Mouse (Mus musculus): ENCODE data around the gene Tcp11.

Tcp11 gene

GRCm38 (mm10) chr17:28036813-28037756 is 43.4 kb downstream of the Tcp11 start:
- DNase-seq (ENCODE audit: low read depth) = no peak

- no peak for DNase-seq (ENCODE audit: low read depth)
Observed at GRCm38 (mm10) chr17:28034986-28035385, 45.5 kb downstream of the Tcp11 start.

- no peak for DNase-seq (ENCODE audit: low read depth)
Observed at GRCm38 (mm10) chr17:28033046-28033580, 47.3 kb downstream of the Tcp11 start.

GRCm38 (mm10) chr17:28032219-28032618 is 48.2 kb downstream of the Tcp11 start:
- no peak for DNase-seq (ENCODE audit: low read depth)

GRCm38 (mm10) chr17:28031281-28031941 is 49.0 kb downstream of the Tcp11 start:
- DNase-seq (ENCODE audit: low read depth) = no peak

GRCm38 (mm10) chr17:28030446-28030845 is 50.0 kb downstream of the Tcp11 start:
- DNase-seq (ENCODE audit: low read depth) = no peak

GRCm38 (mm10) chr17:28029308-28029707 is 51.1 kb downstream of the Tcp11 start:
- DNase-seq (ENCODE audit: low read depth) = no peak

- DNase-seq (ENCODE audit: low read depth) = no peak
Observed at GRCm38 (mm10) chr17:28028236-28028635, 52.2 kb downstream of the Tcp11 start.

- DNase-seq (ENCODE audit: low read depth) = no peak
Observed at GRCm38 (mm10) chr17:28027197-28027596, 53.2 kb downstream of the Tcp11 start.

GRCm38 (mm10) chr17:28026111-28026872 is 54.1 kb downstream of the Tcp11 start:
- no peak for DNase-seq (ENCODE audit: low read depth)

GRCm38 (mm10) chr17:28025541-28025961 is 54.9 kb downstream of the Tcp11 start:
- no peak for DNase-seq (ENCODE audit: low read depth)

- no peak for DNase-seq (ENCODE audit: low read depth)
Observed at GRCm38 (mm10) chr17:28022854-28023655, 57.4 kb downstream of the Tcp11 start.

GRCm38 (mm10) chr17:28021911-28022310 is 58.5 kb downstream of the Tcp11 start:
- DNase-seq (ENCODE audit: low read depth) = no peak

GRCm38 (mm10) chr17:28019785-28020696 is 60.4 kb downstream of the Tcp11 start:
- DNase-seq (ENCODE audit: low read depth) = no peak

GRCm38 (mm10) chr17:28018776-28019175 is 61.7 kb downstream of the Tcp11 start:
- no peak for DNase-seq (ENCODE audit: low read depth)

- DNase-seq (ENCODE audit: low read depth) = no peak
Observed at GRCm38 (mm10) chr17:28018344-28018743, 62.1 kb downstream of the Tcp11 start.
